Mouse (Mus musculus): ENCODE measurements around the gene Rab5c. TPM values are rescaled to one million over a fixed set of nuclear protein-coding genes. Genes with fewer than 3 reads are reported as not detected.
A peak's percentile ranks its signal among the peaks of the same experiment; 100 is the strongest.

Gene Rab5c
- total RNA-seq, 2 experiments from 2014 or later, result 37.6 to 40.9 TPM

DNA sequence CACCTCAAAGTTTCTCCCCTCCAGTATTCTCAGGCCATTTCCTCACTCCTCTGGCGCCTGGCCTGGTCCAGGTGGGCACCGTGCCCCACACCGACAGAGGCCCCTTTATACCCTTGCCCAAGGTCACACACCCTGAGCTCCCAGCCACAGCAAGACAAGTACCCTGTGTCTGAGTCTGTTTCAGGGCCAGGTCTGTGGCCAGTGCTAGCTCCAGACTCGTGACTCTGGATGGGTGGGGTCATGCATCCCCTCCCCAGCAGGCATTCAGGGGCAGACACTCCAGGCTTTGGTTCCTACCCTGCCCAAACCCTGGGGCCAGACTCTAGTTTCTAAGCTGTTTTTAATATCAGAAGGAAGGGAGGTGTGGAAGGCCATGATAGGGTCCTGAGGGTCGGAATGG, 56.2 kb downstream of the Rab5c start:
- H3K27ac ChIP-seq, result no peak overlapping the region
- no peak for TF ChIP-seq CTCF (IDR thresholded peaks at IDR 0.05)
- intact Hi-C loops (cut with DNase I), result no loop called here

DNA sequence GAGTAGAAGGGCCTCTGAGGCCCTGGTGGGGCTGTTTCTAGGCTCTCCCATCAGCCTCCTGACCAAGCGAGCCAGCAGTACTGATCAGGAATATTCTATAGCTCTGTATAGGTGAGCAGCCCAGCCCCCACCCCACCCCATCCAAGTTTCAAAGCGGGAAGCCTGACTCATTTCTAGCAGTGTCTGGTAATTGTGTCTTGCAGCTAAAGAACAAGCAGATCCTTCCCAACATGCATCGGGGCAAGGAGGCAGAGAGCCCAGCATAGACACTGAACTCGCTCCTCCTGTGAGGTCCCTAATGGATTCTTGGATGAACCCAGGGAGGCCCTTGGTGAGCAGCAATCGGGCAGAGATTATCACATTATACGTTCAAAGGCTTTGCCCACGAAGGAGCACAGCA, 60.2 kb downstream of the Rab5c start:
- Histone ChIP-seq H3K4me3 (no peak overlapping the region), H3K27ac (0 out of 2 replicates have a peak overlapping the region, but pooled peaks have one; percentile 9)
- no peak for TF ChIP-seq CTCF (IDR thresholded peaks at IDR 0.05)
- no peak for DNase-seq
- intact Hi-C loops (cut with DNase I), result no loop called here

More for the DNA sequence above, 56.2 kb downstream of the Rab5c start:
- H3K4me3 ChIP-seq, result no peak overlapping the region
- DNase-seq, result no peak

GRCm38 (mm10) chr11:100673169-100673568, 64.8 kb downstream of the Rab5c start:
- peak overlapping the region; percentile 80 for H3K27ac ChIP-seq
- DNase-seq, result peak; percentile 83
- H3K4me3 ChIP-seq, result peak overlapping the region; percentile 63
- intact Hi-C loops (cut with DNase I), result no loop called here
- no peak for TF ChIP-seq CTCF (IDR thresholded peaks at IDR 0.05)

DNA sequence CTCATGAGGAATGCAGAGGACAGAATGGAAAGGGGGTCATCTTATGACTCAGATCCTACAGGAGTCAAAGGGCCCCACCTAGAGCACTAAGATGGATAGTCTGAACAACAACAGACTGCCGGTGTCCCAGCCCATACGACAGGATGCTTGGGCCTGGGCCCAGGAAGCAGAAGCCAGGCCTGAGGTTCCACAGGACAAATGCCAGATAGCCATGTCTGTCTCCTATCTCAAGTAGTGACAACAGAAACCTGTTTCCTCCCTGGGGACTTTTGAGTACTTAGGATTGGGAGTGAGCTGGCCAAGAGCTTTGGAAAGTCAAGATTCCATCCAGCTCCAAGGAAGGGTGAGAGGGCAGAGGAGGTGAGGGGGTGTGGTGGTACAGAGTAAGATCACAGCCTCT, 66.1 kb downstream of the Rab5c start:
- DNase-seq, result no peak
- intact Hi-C loops (cut with DNase I), result no loop called here
- Histone ChIP-seq H3K27ac (no peak overlapping the region), H3K4me3 (no peak overlapping the region)
- no peak for TF ChIP-seq CTCF (IDR thresholded peaks at IDR 0.05)

DNA sequence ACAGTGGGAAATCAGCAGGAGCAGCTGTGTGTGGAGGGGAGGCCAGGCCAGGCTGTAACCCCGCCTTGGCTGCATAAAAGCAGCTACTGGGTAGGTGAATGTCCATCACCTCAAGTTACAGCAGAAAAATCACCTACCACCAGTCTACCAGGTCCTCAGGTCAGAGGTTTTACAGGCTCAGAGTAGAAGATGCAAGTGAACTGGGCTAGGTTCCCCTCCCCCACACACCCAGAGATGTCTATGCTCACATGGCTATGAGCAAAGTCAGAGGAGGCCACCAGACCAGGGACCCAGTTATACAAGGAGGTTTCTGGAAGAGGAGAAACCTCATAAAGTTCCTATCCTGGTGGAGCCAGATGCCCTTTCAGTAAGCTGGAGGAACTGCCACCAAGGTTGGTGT, 67.0 kb downstream of the Rab5c start:
- no peak overlapping the region for H3K4me3 ChIP-seq
- peak overlapping the region; percentile 20; the same call in 1 of the 2 replicates for H3K27ac ChIP-seq
- TF ChIP-seq CTCF (IDR thresholded peaks at IDR 0.05), result no peak
- no peak for DNase-seq
- intact Hi-C loops (cut with DNase I), result no loop called here

Other genes with a start within 250 kb of the Rab5c start
- gene Acly, start 210.2 kb downstream of the Rab5c start, total RNA-seq (2021), result 10 to 100 TPM; 10.3 to 19.0 TPM
- gene Ttc25, start 192.6 kb downstream of the Rab5c start, total RNA-seq (2021), result under 1 TPM; 0.10 to 0.31 TPM
- gene Cnp, start 163.3 kb downstream of the Rab5c start, total RNA-seq (2021), result 1 to 10 TPM; 3.2 to 4.4 TPM
- gene Nkiras2, start 119.0 kb downstream of the Rab5c start, total RNA-seq (2021), result 10 to 100 TPM; 15.3 to 21.9 TPM
- 100 to 1,000 TPM; 116 TPM for gene Dnajc7, start 118.0 kb downstream of the Rab5c start, total RNA-seq (2021)
- under 1 TPM in 1 of 2 experiments, not detected in 1; 0.39 TPM for gene Zfp385c, start 45.8 kb downstream of the Rab5c start, total RNA-seq (2021)
- under 1 TPM; 0.38 to 0.39 TPM for gene Dhx58, start 33.9 kb downstream of the Rab5c start, total RNA-seq (2021)
- gene Kat2a, start 25.8 kb downstream of the Rab5c start, total RNA-seq (2021), result 10 to 100 TPM; 11.9 to 12.1 TPM
- not detected for gene Hspb9, start 24.4 kb downstream of the Rab5c start, total RNA-seq (2021)
- gene Kcnh4, start 21.7 kb upstream of the Rab5c start, total RNA-seq (2021), result not detected
- gene Hcrt, start 24.7 kb upstream of the Rab5c start, total RNA-seq (2021), result not detected
- 1 to 10 TPM; 4.3 to 6.9 TPM for gene Ghdc, start 32.7 kb upstream of the Rab5c start, total RNA-seq (2021)
- gene Stat5b, start 112.5 kb upstream of the Rab5c start, total RNA-seq (2021), result 100 to 1,000 TPM; 139 to 145 TPM
- gene Stat5a, start 121.1 kb upstream of the Rab5c start, total RNA-seq (2021), result 10 to 100 TPM; 11.7 to 15.8 TPM
- 10 to 100 TPM; 40.6 to 44.2 TPM for gene Stat3, start 201.3 kb upstream of the Rab5c start, total RNA-seq (2021)
- gene Cavin1, start 232.7 kb upstream of the Rab5c start, total RNA-seq (2021), result 100 to 1,000 TPM; 133 to 149 TPM

All from gastrocnemius, adult 2 months (tissue).